Mouse (Mus musculus) forebrain, embryonic 15.5 days (tissue): Measurements from ENCODE around the gene Tcf7l2. TPM values are rescaled to one million over a fixed set of nuclear protein-coding genes. Genes with fewer than 3 reads are reported as not detected.
A peak's percentile ranks its signal among the peaks of the same experiment; 100 is the strongest.

Source experiments
- ATAC-seq: fragments of 200-750 bp; cut with Nextera tagmentation; replicated peaks from 2 replicates; pipeline ENCODE4 v1.8.0; 2017; ENCODE audit warnings: mild to moderate bottlenecking, moderate TSS enrichment, moderate library complexity
- H3K27ac ChIP-seq: fragments of 300-500 bp; sonication (generic); replicated peaks from 2 replicates; pipeline ENCODE4 v1.5.1; 2015; ENCODE audit warnings: mild to moderate bottlenecking, inconsistent platforms
- H3K27me3 ChIP-seq: fragments of 300-500 bp; sonication (generic); 2 replicates; pipeline ENCODE4 v1.6.1; 2015; ENCODE audit warnings: inconsistent platforms
- H3K36me3 ChIP-seq: fragments of 300-500 bp; sonication (generic); 2 replicates; pipeline ENCODE4 v1.6.1; 2015; ENCODE audit warnings: mild to moderate bottlenecking, inconsistent platforms
- H3K4me1 ChIP-seq: fragments of 300-500 bp; sonication (generic); 2 replicates; pipeline ENCODE4 v1.6.1; 2015; ENCODE audit warnings: inconsistent platforms
- H3K4me2 ChIP-seq: fragments of 300-500 bp; sonication (generic); replicated peaks from 2 replicates; pipeline ENCODE4 v1.6.1; 2015; ENCODE audit warnings: mild to moderate bottlenecking, inconsistent platforms
- H3K4me3 ChIP-seq: fragments of 300-500 bp; sonication (generic); 2 replicates; pipeline ENCODE4 v1.5.1; 2015; ENCODE audit warnings: mild to moderate bottlenecking, inconsistent platforms
- H3K9ac ChIP-seq: fragments of 300-500 bp; sonication (generic); replicated peaks from 2 replicates; pipeline ENCODE4 v1.6.1; 2015; ENCODE audit warnings: mild to moderate bottlenecking, inconsistent platforms
- H3K9me3 ChIP-seq: fragments of 300-500 bp; sonication (generic); 2 replicates; pipeline ENCODE4 v1.6.1; 2016; ENCODE audit warnings: inconsistent platforms
- WGBS: fragments of 180-500 bp; shearing (Covaris S2); methylation state at CpG from one replicate; pipeline ENCODE4 v1.1.7; 2015; ENCODE audit warnings: mixed read lengths; 5-methylcytosine and 5-hydroxymethylcytosine counted together
- polyA plus RNA-seq: library from polyadenylated mRNA; unstranded; fragments of >200 nt; fragmentation: Nextera tagmentation; extraction: Ambion mirVana; gene quantifications from 2 replicates; pipeline ENCODE4 v1.2.1, GENCODE M21; 2015

Gene Tcf7l2
- polyA plus RNA-seq, 1 experiment from 2014 or later, result 95.4 TPM

- ATAC-seq, result no peak
- peaks cover 21% of the 10 kb centered on the region for H3K4me1 ChIP-seq
- no peak overlapping the region for H3K4me2 ChIP-seq
- H3K27me3 ChIP-seq, result no peaks in the 10 kb centered on the region
- WGBS, result 41% methylated on average over 8 of the region's 8 CpGs
- H3K4me3 ChIP-seq, result no peak overlapping the region
- H3K36me3 ChIP-seq, result no peaks in the 10 kb centered on the region
- no peak overlapping the region for H3K9ac ChIP-seq
- H3K9me3 ChIP-seq, result no peaks in the 10 kb centered on the region
- no peak overlapping the region for H3K27ac ChIP-seq
These were observed 83.6 kb downstream of the Tcf7l2 start for GRCm38 (mm10) chr19:55825001-55825827.

GRCm38 (mm10) chr19:55825951-55826507 is 84.4 kb downstream of the Tcf7l2 start:
- WGBS, result 43% methylated on average over 10 of the region's 10 CpGs

GRCm38 (mm10) chr19:55827613-55828259 is 86.1 kb downstream of the Tcf7l2 start:
- ATAC-seq, result no peak
- Histone ChIP-seq H3K9ac (no peak overlapping the region), H3K36me3 (no peaks in the 10 kb centered on the region), H3K9me3 (no peaks in the 10 kb centered on the region), H3K27me3 (no peaks in the 10 kb centered on the region), H3K4me1 (peaks cover 21% of the 10 kb centered on the region), H3K27ac (no peak overlapping the region), H3K4me2 (no peak overlapping the region), H3K4me3 (no peak overlapping the region)
- 78% methylated on average over 13 of the region's 13 CpGs for WGBS

More at GRCm38 (mm10) chr19:55825951-55826507, 84.4 kb downstream of the Tcf7l2 start:
- no peak overlapping the region for H3K4me3 ChIP-seq
- H3K27ac ChIP-seq, result no peak overlapping the region
- H3K4me1 ChIP-seq, result peaks cover 21% of the 10 kb centered on the region
- peak; percentile 64 for ATAC-seq
- no peak overlapping the region for H3K4me2 ChIP-seq
- H3K27me3 ChIP-seq, result no peaks in the 10 kb centered on the region
- H3K36me3 ChIP-seq, result no peaks in the 10 kb centered on the region
- no peak overlapping the region for H3K9ac ChIP-seq
- H3K9me3 ChIP-seq, result no peaks in the 10 kb centered on the region

- Histone ChIP-seq H3K9ac (no peak overlapping the region), H3K36me3 (no peaks in the 10 kb centered on the region), H3K4me3 (no peak overlapping the region), H3K4me1 (peaks cover 10% of the 10 kb centered on the region; the same call in 1 of the 2 replicates), H3K4me2 (no peak overlapping the region), H3K27ac (no peak overlapping the region), H3K9me3 (no peaks in the 10 kb centered on the region), H3K27me3 (no peaks in the 10 kb centered on the region)
- ATAC-seq, result no peak
- 86% methylated on average over 9 of the region's 9 CpGs for WGBS
These were observed 89.4 kb downstream of the Tcf7l2 start for GRCm38 (mm10) chr19:55830976-55831559.

- 88% methylated on average over 4 of the region's 4 CpGs for WGBS
- no peaks in the 10 kb centered on the region for H3K27me3 ChIP-seq
- H3K9me3 ChIP-seq, result no peaks in the 10 kb centered on the region
- H3K4me2 ChIP-seq, result no peak overlapping the region
- peaks cover 2% of the 10 kb centered on the region for H3K4me1 ChIP-seq
- H3K4me3 ChIP-seq, result no peak overlapping the region
- H3K27ac ChIP-seq, result no peak overlapping the region
- H3K9ac ChIP-seq, result no peak overlapping the region
- no peaks in the 10 kb centered on the region for H3K36me3 ChIP-seq
- ATAC-seq, result no peak
These were observed 90.5 kb downstream of the Tcf7l2 start for GRCm38 (mm10) chr19:55832122-55832521.

- ATAC-seq, result no peak
- H3K9ac ChIP-seq, result no peak overlapping the region
- no peaks in the 10 kb centered on the region for H3K27me3 ChIP-seq
- no peak overlapping the region for H3K4me3 ChIP-seq
- H3K9me3 ChIP-seq, result no peaks in the 10 kb centered on the region
- WGBS, result 92% methylated on average over 4 of the region's 4 CpGs
- H3K36me3 ChIP-seq, result no peaks in the 10 kb centered on the region
- no peak overlapping the region for H3K4me2 ChIP-seq
- H3K4me1 ChIP-seq, result peaks cover 17% of the 10 kb centered on the region
- H3K27ac ChIP-seq, result no peak overlapping the region
These were observed 92.3 kb downstream of the Tcf7l2 start for GRCm38 (mm10) chr19:55833807-55834385.

- H3K36me3 ChIP-seq, result no peaks in the 10 kb centered on the region
- no peak overlapping the region for H3K27ac ChIP-seq
- no peak overlapping the region for H3K4me3 ChIP-seq
- no peak for ATAC-seq
- no peaks in the 10 kb centered on the region for H3K27me3 ChIP-seq
- H3K9ac ChIP-seq, result no peak overlapping the region
- H3K9me3 ChIP-seq, result no peaks in the 10 kb centered on the region
- H3K4me1 ChIP-seq, result peaks cover 23% of the 10 kb centered on the region
- WGBS, result 66% methylated on average over 5 of the region's 5 CpGs
- no peak overlapping the region for H3K4me2 ChIP-seq
These were observed 95.5 kb downstream of the Tcf7l2 start for GRCm38 (mm10) chr19:55836930-55837687.

GRCm38 (mm10) chr19:55837924-55838323 is 96.3 kb downstream of the Tcf7l2 start:
- no peaks in the 10 kb centered on the region for H3K36me3 ChIP-seq
- H3K27ac ChIP-seq, result peak overlapping the region; percentile 65
- no peaks in the 10 kb centered on the region for H3K9me3 ChIP-seq
- no peak overlapping the region for H3K4me3 ChIP-seq
- no peaks in the 10 kb centered on the region for H3K27me3 ChIP-seq
- H3K4me2 ChIP-seq, result peak overlapping the region; percentile 14; the same call in 1 of the 2 replicates
- 0 out of 2 replicates have a peak, but pooled peaks have one; percentile 38 for ATAC-seq
- H3K4me1 ChIP-seq, result peaks cover 23% of the 10 kb centered on the region
- WGBS, result 4% methylated on average over 9 of the region's 9 CpGs
- H3K9ac ChIP-seq, result 0 out of 2 replicates have a peak overlapping the region, but pooled peaks have one; percentile 5

GRCm38 (mm10) chr19:55838389-55839035 is 96.9 kb downstream of the Tcf7l2 start:
- H3K4me1 ChIP-seq, result peaks cover 25% of the 10 kb centered on the region
- H3K9me3 ChIP-seq, result no peaks in the 10 kb centered on the region
- H3K4me2 ChIP-seq, result peak overlapping the region; percentile 14; the same call in 1 of the 2 replicates
- H3K27me3 ChIP-seq, result no peaks in the 10 kb centered on the region
- ATAC-seq, result no peak
- 8% methylated on average over 5 of the region's 5 CpGs for WGBS
- H3K36me3 ChIP-seq, result no peaks in the 10 kb centered on the region
- H3K4me3 ChIP-seq, result no peak overlapping the region
- 0 out of 2 replicates have a peak overlapping the region, but pooled peaks have one; percentile 5 for H3K9ac ChIP-seq
- peak overlapping the region; percentile 41; the same call in 1 of the 2 replicates for H3K27ac ChIP-seq

- Histone ChIP-seq H3K27me3 (no peaks in the 10 kb centered on the region), H3K4me2 (no peak overlapping the region), H3K9ac (no peak overlapping the region), H3K27ac (peak overlapping the region; percentile 41; the same call in 1 of the 2 replicates), H3K4me3 (no peak overlapping the region), H3K36me3 (no peaks in the 10 kb centered on the region), H3K4me1 (peaks cover 30% of the 10 kb centered on the region), H3K9me3 (no peaks in the 10 kb centered on the region)
- 35% methylated on average over 10 of the region's 10 CpGs for WGBS
- no peak for ATAC-seq
These were observed 97.5 kb downstream of the Tcf7l2 start for GRCm38 (mm10) chr19:55839036-55839555.
